Mouse (Mus musculus): ENCODE results near the gene Helt.
"Not testable (repeated sequence)": the region's sequence is repeated elsewhere in the genome, so short reads cannot be mapped to it uniquely, and the experiment has no call there.

The Helt gene

DNA sequence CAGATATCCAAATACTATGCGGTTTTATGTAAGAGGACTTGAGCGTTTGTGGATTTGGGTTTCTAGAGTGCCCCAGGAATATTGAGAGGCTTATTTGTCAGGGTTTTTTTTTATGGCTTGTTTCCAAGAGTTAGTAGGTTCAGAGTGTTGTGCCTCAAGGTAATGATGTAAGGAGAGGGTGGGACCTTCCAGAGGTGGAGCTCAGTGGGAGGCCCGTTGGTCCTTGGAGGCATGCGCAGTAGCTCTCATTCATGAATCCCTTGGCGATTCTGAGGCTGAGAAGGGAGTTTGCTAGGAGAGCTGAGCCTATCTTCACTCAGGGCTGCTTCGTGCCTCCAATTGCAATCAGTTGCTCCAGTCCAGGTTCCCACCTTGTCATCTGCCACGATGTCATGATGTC lies 4.4 kb upstream of the Helt start:
- ATAC-seq (ENCODE audit: insufficient number of reproducible peaks, low FRiP score, low TSS enrichment) = no peak

DNA sequence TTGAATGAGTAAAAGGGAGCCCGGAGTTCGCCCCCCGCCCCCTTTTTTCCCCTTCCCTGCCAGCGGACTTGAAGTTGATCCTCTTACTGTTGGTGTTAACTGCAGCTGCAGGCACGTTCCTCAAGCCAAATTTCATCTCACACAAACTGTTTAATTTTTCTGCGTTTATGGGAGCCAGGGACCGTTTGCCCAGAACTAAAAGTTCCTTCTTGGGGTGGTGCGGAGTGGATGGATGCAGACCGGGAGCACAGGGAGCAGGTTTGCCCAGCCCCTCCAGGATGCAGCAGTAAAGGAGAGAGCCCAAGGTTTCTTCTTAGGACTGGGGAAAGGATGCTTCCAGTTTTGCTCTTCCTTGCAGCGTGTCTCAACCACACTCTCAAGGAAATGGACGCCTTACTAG lies 2.1 kb upstream of the Helt start:
- no peak for ATAC-seq (ENCODE audit: insufficient number of reproducible peaks, low FRiP score, low TSS enrichment)

DNA sequence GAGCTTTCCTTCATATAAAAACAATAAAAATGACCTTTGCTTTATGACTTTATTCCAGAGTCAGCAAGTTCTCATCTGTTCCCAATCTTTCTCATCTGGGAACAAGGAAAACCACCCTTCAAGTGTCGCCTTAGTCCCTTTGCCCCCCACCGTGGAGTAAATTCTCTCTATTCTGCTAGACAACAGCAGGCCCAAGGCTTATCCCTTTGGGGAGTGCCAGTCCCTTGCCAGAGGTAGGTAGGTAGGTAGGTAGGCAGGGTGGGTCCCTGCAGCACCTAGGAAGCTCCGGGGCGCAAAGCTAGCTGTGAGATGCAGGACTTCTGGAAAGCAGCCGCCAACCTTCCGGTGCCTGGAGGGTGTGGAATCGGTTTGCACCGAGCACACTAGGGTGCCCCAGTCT lies 1.5 kb upstream of the Helt start:
- ATAC-seq (ENCODE audit: insufficient number of reproducible peaks, low FRiP score, low TSS enrichment) = no peak

DNA sequence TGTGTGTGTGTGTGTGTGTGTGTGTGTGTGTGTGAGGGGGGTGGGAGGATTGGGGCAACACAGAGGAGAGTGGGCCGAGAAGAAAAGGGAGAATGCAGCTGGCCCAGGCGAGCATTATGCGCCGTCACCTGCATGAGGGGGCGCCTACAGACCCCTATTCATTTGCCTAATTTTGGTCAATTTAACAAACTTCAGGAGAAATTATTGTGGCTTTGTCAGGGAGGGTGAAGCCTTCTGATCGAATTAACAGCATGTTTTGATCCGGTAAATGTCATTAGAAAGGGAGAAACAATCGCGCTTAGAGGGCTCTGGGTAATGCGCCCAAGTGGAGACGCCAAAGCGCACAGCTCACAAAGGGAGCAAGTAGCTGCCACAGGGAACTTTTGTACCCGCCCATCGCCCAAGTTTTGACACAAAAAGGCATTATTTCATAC lies 647 bp upstream of the Helt start:
- ATAC-seq (ENCODE audit: insufficient number of reproducible peaks, low FRiP score, low TSS enrichment) = no peak

DNA sequence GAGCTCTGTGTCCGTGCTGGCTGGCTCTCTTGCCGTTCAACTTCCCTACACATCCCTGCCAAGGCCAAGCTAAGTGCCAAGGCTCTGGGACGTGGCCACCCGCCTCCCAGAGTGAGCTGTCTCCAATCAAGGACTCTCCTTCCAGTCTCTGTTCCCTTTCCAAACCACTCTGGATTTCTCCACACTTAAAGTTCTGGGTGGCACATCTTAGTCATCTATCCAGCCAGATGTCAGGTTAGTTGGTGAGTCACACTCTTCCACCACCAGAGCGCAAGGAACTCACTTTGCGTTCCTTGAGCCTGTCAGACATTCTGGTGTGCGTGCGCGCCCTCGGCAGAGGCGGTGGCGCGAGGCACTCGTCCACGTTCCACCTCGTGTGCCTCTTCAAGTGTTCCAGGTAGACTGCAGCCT lies 725 bp downstream of the Helt start:
- ATAC-seq (ENCODE audit: insufficient number of reproducible peaks, low FRiP score, low TSS enrichment) = no peak

DNA sequence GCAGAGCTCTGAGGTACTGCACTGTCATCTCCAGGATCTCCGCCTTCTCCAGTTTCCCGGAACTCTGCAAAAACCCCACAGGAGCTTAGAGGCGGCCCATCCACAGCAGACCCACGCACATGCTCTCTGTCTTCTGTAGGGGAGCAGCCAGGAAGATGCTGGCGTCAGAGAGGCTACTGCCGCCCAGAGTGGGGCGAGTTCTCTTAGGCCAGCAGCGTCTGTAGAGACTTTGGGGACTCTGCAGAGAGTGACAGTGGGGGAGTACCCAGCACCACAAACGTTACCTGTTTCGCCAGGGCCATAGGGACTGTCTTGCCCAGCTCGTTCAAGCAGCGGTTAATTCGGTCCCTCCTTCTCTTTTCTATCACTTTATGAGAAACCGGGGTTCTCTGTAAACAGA lies 1.3 kb downstream of the Helt start:
- ATAC-seq (ENCODE audit: insufficient number of reproducible peaks, low FRiP score, low TSS enrichment) = no peak

DNA sequence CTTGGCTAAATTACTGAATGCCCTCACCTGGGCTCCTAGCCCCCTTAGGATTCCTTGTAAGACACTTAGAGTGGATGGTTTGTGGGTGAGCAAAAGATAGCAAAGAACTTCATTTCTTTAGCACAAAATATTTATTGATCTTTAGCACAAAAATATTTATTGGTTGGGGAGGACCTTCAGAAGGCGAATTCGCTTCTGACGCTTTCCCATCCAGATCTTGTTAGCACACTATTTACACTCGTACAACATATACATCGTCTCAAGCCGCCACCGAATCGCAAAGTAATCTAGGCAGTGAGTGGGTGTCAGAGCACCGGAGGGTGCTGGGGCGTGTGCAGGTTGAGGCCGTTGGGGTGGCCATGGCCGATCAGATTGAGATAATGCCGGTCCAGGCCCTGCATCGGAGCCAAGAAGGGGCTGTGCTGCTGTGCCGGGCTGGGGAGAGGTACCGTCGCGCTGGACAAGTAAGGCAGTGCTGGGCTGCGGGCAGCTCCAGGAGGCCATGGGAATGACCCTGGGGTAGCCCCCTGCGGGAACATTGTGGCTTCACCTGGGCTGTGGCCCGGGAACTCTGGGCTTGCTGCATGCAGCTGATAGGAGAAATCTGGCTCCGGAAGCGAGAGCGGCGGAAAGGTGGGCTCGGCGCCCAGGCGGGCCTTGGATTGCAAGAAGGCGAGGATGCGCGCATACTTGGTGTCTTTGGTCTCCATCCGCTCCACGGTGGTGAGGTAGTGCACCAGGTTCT lies 2.4 kb downstream of the Helt start:
- ATAC-seq (ENCODE audit: insufficient number of reproducible peaks, low FRiP score, low TSS enrichment) = no peak

DNA sequence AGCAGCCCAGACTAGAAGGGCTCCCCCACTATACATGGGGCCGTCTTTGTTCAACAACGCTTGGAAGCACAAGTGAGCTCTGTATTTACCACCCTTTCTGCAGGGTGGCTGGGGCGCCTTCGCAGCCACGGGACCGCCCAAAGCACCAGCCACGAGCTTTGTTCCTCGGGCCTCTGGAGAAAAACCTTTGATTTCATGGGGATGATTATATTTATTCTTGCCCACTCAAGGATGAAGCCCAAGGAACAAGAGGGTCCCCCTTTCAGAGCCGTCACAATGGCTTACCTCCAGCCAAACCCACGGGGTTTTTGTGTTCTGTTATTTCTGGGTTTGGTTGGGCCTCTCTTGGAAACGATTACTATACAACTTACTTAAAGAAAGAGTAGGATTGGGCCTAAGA lies 5.2 kb downstream of the Helt start:
- no peak for ATAC-seq (ENCODE audit: insufficient number of reproducible peaks, low FRiP score, low TSS enrichment)

DNA sequence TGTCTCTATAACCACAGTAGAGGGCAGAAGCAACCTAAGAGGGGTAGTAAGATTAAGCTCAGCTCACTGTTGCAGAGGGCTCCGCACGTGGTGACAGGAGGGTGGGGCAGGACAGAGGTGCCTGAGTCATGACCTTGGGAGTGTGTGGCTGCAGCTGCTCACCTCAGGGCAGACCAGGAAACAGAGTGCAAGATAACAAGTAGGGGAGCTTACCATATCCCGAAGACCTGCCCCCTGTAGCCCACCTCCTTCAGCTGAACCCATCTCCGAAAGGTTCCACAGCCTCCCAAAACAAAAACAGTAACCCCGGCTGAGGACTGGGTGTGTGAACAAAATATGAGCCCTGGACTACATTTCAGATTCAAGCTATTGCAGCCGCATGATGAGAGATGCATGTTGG lies 6.5 kb downstream of the Helt start:
- ATAC-seq (ENCODE audit: insufficient number of reproducible peaks, low FRiP score, low TSS enrichment) = no peak

DNA sequence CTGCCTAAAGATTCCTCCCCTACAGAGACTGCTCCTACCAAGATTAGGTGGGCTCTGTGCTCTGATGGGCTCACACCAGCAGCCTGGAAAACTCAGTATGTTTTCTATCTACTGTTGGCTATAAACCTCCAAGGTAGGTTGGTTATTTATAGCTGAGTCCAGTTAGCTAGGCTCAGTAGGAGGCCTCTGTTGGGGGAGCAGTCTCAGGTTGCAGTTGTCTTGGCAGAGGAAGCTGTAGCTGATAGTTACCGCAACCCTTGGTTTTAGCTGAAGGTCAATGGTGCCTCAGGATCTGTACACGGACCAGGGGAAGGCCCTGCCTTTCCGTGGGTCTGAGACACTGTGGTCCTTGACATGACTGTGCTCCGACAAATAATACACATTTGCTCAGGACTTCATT lies 8.5 kb downstream of the Helt start:
- no peak for ATAC-seq (ENCODE audit: insufficient number of reproducible peaks, low FRiP score, low TSS enrichment)

DNA sequence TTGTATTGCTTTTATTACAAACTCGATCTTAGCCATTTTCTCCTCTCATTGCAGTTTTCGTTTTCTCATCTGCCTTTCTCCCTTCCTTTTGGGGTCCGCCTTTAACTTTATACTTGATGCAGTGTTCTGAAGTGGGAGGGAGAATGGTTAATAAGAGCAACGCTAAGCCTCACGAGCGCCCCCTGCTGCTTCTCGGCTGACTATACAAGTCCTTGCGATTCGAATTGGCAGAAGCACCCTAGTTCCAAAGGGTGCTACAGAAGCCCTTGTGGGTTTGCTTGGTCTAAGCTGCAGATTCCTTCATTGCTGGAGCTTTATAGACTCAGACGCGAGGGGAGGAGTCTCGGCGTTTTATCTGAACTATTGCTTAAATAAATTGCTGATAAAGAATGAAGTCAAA lies 12.9 kb downstream of the Helt start:
- ATAC-seq (ENCODE audit: insufficient number of reproducible peaks, low FRiP score, low TSS enrichment) = no peak

DNA sequence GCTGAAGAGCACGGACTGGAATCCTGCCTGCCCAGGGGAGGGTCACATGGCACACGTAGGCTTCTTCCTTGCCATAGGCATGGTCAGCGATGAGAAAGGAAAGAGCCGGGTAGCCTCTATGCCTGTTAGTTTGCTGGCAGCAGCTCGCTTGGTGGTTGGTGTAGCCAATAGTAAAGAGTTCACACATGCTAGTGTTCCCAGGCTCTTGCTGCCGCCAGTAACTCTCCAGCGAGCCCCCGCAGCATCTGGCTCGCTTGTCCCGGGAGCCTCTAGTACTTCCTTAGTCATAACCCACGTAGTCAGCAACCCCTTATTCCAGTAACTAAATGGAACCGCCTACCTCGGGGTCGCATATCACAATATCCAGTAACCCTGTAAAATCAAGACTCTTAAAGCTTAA lies 17.5 kb downstream of the Helt start:
- no peak for ATAC-seq (ENCODE audit: insufficient number of reproducible peaks, low FRiP score, low TSS enrichment)

DNA sequence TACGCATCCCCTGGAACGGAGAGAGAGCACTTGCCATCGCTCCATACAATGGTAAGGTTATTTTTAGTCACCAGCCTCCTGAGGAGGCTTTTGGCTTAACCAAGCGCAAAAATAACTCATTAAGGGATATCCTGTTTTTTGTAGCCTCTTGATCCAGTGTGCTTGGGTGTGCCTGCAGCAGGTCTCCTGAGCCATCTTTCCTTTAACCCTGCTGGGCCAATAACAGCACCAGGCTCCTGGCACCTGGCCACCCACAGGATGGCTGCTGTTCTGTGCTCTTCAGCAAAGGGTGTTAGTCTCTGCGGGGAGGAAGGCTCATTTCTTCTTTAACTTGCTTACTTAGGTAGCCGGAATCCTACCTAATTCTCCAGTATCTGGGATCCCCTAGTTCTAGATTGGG lies 23.7 kb downstream of the Helt start:
- no peak for ATAC-seq (ENCODE audit: insufficient number of reproducible peaks, low FRiP score, low TSS enrichment)

DNA sequence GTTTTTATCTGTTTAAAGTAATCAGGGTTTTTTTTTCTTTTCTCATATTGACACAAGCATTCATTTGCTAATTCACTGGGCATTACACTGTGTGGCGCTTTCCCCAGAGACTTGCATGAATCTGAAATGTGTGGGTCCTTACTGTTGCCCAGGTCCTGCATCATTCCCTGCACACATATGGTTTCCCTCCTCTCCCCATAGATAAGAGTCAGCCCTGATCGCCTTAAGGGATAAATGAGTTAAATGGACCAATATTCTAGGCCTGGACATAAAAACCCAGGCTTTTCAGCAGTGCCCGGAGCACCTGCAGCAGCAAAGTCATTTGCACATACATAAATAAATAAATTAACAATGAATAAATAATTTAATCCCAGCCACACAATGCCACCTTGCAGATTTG lies 24.3 kb downstream of the Helt start:
- ATAC-seq (ENCODE audit: insufficient number of reproducible peaks, low FRiP score, low TSS enrichment) = no peak

DNA sequence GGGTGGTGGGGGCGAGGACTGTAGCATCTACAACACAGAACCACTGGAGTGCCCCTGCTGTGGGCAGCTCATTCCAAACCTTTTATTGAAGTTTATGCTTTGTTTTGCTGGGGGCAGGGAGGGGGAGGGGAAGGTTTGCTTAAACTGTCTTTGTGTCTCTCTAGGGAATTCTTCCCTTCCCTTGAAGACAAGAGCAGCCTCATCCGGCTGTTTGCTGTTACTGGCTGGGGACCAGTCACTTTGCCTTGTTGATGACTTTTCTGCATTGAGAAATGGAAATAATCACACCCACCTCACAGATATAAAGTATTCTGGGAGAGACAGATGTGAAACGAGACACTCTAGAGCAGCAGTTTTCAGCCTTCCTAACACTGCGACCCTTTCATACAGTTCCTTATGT lies 27.7 kb downstream of the Helt start:
- no peak for ATAC-seq (ENCODE audit: insufficient number of reproducible peaks, low FRiP score, low TSS enrichment)

DNA sequence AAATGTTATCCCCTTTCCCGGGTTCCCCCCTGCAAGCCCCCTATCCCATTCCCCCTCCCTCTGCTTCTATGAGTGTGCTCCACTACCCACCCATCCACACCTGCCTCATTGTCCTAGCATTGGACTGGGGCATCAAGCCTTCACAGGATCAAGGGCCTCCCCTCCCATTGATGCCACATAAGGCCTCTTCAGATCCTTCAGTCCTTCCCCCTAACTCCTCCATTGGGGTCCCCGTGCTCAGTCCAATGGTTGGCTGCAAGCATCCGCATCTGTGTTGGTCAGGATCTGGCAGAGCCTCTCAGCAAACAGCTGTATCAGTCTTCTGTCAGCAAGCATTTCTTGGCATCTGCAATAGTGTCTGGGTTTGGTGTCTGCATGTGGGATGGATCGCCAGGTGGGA lies 30.3 kb downstream of the Helt start:
- ATAC-seq (ENCODE audit: insufficient number of reproducible peaks, low FRiP score, low TSS enrichment) = not testable (repeated sequence)

DNA sequence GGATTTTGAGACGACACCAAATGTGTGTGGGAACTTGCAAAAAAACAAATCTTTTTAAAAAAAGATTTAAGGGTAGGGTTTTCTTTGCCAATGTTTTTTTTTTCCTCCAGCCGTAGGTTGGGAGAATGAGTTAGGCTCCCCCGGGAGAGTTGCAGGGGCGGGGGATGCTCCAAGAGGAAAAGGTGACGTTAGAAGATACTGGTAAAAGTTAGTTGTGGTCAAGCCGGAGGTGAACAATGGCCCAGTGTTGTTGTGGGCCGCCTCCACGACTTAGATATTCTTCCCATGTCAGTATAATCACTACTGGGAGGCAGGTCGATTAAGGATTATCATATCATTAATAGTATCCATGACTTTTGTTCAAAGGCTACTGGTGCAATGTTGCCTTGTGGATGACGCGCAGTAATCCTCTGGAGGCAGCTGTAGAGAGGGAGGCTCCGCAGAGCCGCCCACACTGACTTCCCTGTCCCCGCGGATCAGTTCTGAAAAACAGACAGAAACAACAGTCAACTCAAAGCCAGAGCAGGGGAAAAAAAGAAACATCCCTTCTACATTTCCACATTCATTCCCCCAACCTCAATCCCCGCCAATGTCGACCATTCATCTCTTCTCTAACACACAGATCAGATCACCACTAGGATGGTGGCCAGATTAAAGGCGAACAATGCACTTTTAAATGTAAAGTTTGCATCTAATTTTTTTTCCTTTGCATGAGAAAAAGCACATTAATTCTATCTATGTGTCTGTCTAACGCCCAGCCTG lies 36.4 kb downstream of the Helt start:
- ATAC-seq (ENCODE audit: insufficient number of reproducible peaks, low FRiP score, low TSS enrichment) = no peak

DNA sequence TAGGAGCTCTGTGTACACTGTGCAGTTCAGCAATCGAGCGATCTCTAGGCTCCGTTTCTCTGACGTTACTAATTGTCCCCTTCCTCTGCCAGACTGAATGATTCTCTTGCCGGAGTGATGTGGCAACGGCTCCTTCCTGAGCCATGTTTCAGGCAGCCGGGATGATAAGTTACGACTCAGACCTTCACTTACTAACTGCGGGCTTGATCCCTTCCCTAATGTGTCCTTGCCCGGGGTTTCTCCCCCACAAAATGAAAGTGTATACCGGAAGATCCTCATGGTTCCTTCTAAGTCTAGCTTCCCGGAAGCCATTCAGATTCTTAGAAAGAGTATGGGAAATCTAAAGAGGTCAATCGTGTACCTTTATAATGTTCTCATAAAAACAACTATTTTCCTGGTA lies 42.0 kb downstream of the Helt start:
- ATAC-seq (ENCODE audit: insufficient number of reproducible peaks, low FRiP score, low TSS enrichment) = no peak

DNA sequence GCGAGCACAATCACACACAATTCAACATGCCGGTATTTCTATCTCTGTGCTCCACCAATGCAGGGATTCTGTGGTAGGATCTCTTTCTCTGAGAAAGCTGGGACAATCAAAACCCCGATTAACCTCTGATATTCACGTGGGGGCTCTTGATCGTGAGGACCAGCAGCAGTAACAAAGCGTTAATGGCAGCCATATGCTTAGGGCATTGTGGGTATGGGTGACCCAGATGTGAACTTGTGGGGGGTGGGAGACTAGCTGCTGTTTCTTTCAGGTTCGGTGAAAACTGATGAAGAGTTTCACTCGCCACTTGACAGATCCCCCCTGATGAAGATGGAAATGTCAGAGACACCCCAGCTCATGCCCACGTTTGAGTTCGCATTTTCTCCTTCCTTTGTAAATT lies 42.9 kb downstream of the Helt start:
- no peak for ATAC-seq (ENCODE audit: insufficient number of reproducible peaks, low FRiP score, low TSS enrichment)

DNA sequence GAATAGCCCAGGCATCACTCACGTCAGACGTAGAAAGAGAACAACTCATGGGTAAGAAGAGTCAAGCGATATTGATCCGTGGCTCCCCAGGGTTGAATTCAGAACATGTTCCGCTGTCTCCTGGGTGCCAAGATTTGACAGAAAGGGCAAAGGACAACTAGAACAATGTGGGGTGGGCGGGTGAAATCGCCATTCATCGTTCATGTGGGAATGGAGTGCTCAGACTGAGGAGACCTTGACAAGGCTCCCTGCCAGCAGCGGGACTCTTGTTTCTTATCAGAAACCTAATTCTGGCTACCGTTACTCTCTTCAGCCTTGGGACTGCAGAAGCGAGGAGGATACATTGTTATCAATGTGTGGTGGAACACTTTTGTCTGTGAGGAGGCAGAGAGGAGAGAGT lies 48.1 kb downstream of the Helt start:
- no peak for ATAC-seq (ENCODE audit: insufficient number of reproducible peaks, low FRiP score, low TSS enrichment)

DNA sequence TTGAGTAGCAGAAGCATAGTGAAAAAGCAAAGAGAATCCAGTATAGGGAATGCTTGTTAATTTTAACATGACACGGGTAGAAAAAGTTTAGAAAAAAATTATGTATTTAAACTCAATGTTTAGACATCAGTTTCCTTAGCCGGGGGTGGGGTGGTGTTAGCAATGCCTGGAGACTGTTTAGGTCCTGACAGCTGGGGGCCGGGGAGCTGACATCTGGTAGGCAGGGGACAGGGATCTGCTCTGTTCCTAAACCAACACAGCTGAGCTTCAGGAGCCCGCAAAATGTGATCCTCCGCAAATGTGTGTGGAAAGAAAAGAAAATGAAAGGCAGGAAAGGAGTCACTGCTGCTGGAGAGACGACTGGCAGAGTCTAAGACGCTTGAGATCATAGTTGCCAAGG lies 51.5 kb downstream of the Helt start:
- ATAC-seq (ENCODE audit: insufficient number of reproducible peaks, low FRiP score, low TSS enrichment) = no peak

All from cerebellum, adult (tissue).